Mouse (Mus musculus): ENCODE measurements at regions not wholly inside any gene's neighbourhood (a gene's known extent, or its start where the extent isn't known, plus 50 kb on each side); places are given as distances from the start of the nearest gene placed in this dataset.

DNA sequence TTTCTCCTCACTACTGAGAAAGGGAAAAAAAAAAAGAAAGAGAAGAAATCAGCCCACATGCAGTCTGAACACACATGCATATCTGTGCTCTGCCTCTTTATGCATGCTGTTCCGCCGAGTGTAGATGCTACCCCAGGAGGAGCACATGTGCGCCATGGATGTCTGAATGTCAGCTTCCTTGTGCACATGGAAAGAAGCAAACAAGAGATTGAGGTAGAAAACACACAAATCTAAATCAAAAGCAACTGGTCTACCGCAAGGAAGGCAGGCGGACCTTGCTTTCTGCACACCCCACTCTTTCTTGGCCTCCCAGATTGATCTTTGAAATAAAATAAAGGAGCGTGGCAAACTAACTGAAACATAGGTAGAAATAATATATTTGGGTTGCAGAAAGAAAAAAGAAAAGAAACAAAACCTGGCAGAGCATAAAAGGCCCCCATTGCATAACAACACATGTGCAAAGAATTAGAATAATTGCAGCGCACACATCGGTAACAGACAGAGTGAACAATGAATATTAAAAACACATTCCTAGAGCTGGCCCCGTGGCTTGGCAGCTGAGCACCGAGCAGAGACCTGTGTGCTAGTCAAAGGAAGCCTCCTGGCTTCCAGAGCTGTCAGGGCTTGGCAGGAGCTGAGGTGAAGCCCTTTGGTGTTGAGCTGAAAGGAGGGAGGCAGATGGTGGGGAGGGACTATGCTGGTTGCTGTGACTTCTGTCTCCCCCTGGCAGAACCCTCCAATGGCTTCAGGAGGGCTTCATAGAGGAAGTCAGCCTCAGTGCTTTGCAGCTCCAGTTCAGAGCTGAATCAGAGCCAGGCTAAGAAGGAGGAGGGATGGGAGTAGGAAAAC is 272.1 kb downstream of the Fzd1 start:
- no peaks in the 10 kb centered on the region for H3K36me3 ChIP-seq (ENCODE audit: control insufficient read depth, insufficient read depth, low read length)
- DNase-seq: no peak
- H3K27ac ChIP-seq (ENCODE audit: insufficient read depth, low read depth, low read length): no peak overlapping the region
- H3K27me3 ChIP-seq (replicated peaks; ENCODE audit: control insufficient read depth, insufficient read depth, low read length): no peaks in the 10 kb centered on the region
- WGBS: 68% methylated on average over 10 of the region's 10 CpGs
- no peak overlapping the region for H3K4me3 ChIP-seq (ENCODE audit: insufficient read depth, low read depth, low read length)
- no peaks in the 10 kb centered on the region for H3K4me1 ChIP-seq (ENCODE audit: control insufficient read depth, insufficient read depth, low read length)
- TF ChIP-seq POLR2A (IDR thresholded peaks at IDR 0.05; ENCODE audit: low read depth, low read length) (no peak), CTCF (conservative IDR thresholded peaks at IDR 0.05; ENCODE audit: insufficient read depth, insufficient read length, low read depth, low read length) (no peak)

DNA sequence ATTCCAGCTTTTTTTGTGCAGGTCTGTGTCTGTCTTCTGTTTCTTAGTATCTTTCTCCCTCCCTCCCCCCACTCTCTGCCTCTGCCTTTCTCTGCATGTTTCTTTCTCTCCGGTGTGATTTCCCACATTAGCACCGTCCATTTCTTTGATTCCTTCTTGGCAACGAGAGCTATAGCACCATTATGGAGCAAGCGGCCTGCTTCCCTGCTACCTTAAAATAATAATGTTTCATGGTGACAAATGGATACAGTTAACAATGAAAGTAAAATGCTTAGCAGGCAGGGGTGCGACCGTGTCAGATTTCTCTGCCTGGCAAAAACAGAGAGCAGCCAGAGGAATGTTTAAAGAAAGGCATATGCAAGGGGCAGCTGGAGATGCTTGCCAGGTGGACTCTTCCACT is 273.1 kb downstream of the Fzd1 start:
- H3K4me3 ChIP-seq (ENCODE audit: insufficient read depth, low read depth, low read length): no peak overlapping the region
- H3K4me1 ChIP-seq (ENCODE audit: control insufficient read depth, insufficient read depth, low read length): no peaks in the 10 kb centered on the region
- no peaks in the 10 kb centered on the region for H3K36me3 ChIP-seq (ENCODE audit: control insufficient read depth, insufficient read depth, low read length)
- 38% methylated on average over 6 of the region's 6 CpGs for WGBS
- DNase-seq: no peak
- TF ChIP-seq POLR2A (IDR thresholded peaks at IDR 0.05; ENCODE audit: low read depth, low read length) (no peak), CTCF (conservative IDR thresholded peaks at IDR 0.05; ENCODE audit: insufficient read depth, insufficient read length, low read depth, low read length) (no peak)
- no peak overlapping the region for H3K27ac ChIP-seq (ENCODE audit: insufficient read depth, low read depth, low read length)
- H3K27me3 ChIP-seq (replicated peaks; ENCODE audit: control insufficient read depth, insufficient read depth, low read length): no peaks in the 10 kb centered on the region

DNA sequence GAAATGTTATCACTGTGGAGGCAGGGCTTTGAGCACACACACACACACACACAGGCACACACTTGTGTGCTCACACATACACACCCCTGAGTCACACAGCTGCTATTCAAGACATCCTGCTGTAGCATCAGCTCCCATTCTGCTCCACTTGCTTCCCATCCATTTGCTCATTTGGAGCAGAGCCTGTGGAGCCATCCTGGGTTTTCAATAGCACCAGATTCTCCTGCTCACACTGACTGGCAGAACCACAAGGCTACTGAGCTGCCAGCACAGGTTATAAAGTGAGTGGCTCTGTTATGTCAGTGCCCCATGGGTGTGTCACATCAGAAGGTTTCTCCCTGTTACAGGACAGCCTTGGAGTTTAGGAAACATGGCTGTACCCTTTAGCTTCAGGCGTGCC is 273.7 kb downstream of the Fzd1 start:
- H3K27me3 ChIP-seq (replicated peaks; ENCODE audit: control insufficient read depth, insufficient read depth, low read length): no peaks in the 10 kb centered on the region
- no peaks in the 10 kb centered on the region for H3K36me3 ChIP-seq (ENCODE audit: control insufficient read depth, insufficient read depth, low read length)
- TF ChIP-seq CTCF (conservative IDR thresholded peaks at IDR 0.05; ENCODE audit: insufficient read depth, insufficient read length, low read depth, low read length) (no peak), POLR2A (IDR thresholded peaks at IDR 0.05; ENCODE audit: low read depth, low read length) (no peak)
- WGBS: 74% methylated on average over 1 of the region's 1 CpGs
- no peak for DNase-seq
- no peak overlapping the region for H3K4me3 ChIP-seq (ENCODE audit: insufficient read depth, low read depth, low read length)
- no peak overlapping the region for H3K27ac ChIP-seq (ENCODE audit: insufficient read depth, low read depth, low read length)
- no peaks in the 10 kb centered on the region for H3K4me1 ChIP-seq (ENCODE audit: control insufficient read depth, insufficient read depth, low read length)

DNA sequence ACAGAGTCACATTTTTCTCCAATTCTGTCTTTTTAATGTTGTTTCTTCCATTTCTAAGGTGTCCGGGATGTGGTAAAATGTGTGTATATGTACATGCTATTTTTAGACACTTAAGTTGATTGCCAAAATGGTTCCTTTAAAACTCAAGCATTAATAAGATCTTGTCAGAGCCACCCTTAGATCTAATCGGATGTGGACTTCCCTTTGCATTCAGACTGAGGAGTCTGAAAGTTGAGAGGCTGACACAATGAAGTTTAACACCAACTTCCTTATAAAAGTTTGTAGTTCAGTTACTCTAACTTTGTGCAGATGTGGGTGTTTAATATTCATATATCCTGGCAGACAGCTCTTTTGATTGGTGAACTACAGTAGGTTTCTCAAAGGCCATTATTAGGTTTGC is 282.1 kb downstream of the Mterf1b start:
- Histone ChIP-seq H3K36me3 (ENCODE audit: control insufficient read depth, insufficient read depth, low read length) (no peaks in the 10 kb centered on the region), H3K4me1 (ENCODE audit: control insufficient read depth, insufficient read depth, low read length) (no peaks in the 10 kb centered on the region), H3K27ac (ENCODE audit: insufficient read depth, low read depth, low read length) (no peak overlapping the region), H3K27me3 (replicated peaks; ENCODE audit: control insufficient read depth, insufficient read depth, low read length) (no peaks in the 10 kb centered on the region), H3K4me3 (ENCODE audit: insufficient read depth, low read depth, low read length) (no peak overlapping the region)
- TF ChIP-seq POLR2A (IDR thresholded peaks at IDR 0.05; ENCODE audit: low read depth, low read length) (no peak), CTCF (conservative IDR thresholded peaks at IDR 0.05; ENCODE audit: insufficient read depth, insufficient read length, low read depth, low read length) (no peak)
- 63% methylated on average over 2 of the region's 2 CpGs for WGBS
- no peak for DNase-seq

All from kidney, adult 2 months (tissue).